Mouse (Mus musculus) adrenal gland (tissue): ENCODE results near the gene Mrpl10.

Experiments
- intact Hi-C: fragments of 180-260 bp; cut with DNase I; formaldehyde crosslinking; loops from one replicate; pipeline ENCODE4 v1.15.1; 2025

The Mrpl10 gene

GRCm38 (mm10) chr11:97025721-97026344 is 15.5 kb upstream of the Mrpl10 start:
- intact Hi-C loops = loop anchor here (1.0 to 10.0 kb wide), 2 partner anchors 44 to 111 kb away; partner anchors contain the start of genes Cdk5rap3 and Sp2

DNA sequence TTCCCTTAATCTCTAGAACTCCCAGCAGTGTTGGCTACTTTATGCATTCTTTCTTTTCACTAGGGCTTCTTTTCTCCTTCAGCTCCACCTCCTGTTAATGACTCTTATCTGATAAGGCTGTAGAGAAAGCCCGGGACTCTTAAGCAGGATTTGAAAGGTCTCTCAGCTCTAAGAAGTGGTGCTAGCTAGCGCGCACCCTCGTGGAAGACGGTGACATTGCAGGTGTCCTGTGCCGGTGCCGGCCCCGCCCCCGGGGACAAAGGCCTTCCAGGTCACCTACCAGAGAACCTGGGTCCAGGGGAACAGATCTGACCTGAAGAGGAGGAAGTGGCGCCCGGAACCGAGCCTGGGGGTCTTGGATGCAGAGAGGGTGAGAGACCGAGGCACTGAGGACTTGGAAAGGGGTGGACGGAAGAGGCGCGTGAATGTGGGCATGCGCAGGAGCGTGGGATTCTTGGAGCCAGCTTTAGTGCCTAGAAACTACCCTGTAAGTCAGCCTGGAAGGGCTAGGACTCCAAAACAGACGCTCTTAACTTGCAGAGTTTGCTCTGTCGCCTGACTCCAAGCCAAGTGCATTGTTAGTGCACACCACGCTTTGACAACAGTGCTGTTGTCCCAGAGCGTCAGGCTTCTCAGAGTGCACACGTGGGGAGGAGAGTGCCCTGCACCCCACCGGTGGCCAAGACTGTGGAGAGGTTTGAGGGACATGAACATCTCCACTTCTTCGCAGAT is 11.5 kb upstream of the Mrpl10 start, which contains the start of gene Scrn2:
TSS of gene Scrn2 (plus strand) at position 253 of the 732 bp plus-strand sequence.
- intact Hi-C loops = loop anchor here (10.0 kb wide), 1 partner anchor 115 kb away; the partner anchor contains the start of gene Cdk5rap3

- intact Hi-C loops = no loop called here
Measured at GRCm38 (mm10) chr11:97030426-97030825, 10.9 kb upstream of the Mrpl10 start.

DNA sequence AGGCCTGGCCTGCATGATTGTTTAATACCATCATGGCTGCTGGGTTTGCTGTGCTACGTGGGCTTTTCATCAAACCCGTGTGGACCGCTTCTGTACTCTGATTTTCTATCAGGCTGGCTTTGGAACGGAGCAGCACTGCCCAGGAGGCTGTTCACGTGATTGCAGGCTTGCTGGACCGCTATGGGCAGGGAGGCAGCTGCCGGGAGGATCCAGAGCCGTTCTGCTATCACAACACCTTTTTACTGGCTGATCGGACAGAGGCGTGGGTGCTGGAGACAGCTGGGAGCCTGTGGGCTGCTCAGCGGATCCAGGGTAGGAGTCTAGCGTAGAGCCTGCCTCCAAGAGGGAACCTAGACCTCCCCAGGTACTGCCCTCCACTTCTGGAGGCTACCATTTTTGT is 9.4 kb upstream of the Mrpl10 start:
- intact Hi-C loops = no loop called here

- intact Hi-C loops = no loop called here
Measured at GRCm38 (mm10) chr11:97032499-97032898, 8.9 kb upstream of the Mrpl10 start.

DNA sequence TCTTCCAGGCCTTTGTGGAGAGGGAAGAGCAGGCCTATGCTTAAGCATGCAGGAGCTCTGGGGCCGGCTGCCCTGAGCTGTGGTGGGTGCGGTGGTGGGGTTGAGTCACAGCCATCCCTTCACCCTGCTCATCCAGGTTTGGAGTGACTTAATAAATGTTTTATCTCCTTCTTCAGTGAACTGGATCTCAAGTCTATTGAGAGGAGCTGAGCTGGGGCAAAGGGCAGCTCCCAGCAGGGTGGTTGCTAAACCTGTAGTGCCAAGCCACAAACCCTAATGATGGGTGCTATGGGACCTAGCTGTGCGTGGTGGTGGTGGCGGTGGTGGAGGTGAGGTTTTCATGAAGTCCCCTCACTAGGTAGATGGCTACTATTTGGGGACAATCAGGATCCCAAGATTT is 7.6 kb upstream of the Mrpl10 start:
- intact Hi-C loops = no loop called here

DNA sequence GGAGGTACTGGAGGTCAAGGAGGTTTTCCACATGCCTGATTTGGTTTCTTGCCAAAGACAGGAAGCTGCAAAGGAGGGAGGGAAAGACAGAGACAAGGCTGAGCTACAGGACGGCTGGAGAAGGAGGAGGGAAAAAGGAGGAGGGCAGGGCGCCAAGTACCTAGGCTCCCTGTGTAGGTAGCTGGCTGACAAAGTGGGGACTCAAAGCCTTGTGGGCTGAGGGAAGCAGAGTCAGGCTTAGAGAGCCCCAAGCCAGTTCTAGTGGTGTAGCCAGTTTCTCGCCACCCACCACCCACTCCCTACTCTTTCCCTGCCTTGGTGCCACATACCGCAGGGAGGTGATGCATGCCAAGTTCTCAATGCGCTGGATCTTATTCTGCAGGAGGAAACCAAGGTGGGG is 5.2 kb upstream of the Mrpl10 start:
- intact Hi-C loops = no loop called here

GRCm38 (mm10) chr11:97038881-97039280 is 2.5 kb upstream of the Mrpl10 start:
- intact Hi-C loops = no loop called here

- intact Hi-C loops = no loop called here
Measured at GRCm38 (mm10) chr11:97040301-97041021, 899 bp upstream of the Mrpl10 start.

GRCm38 (mm10) chr11:97044902-97045301 is 3.5 kb downstream of the Mrpl10 start:
- intact Hi-C loops = no loop called here

GRCm38 (mm10) chr11:97045861-97046260 is 4.5 kb downstream of the Mrpl10 start:
- intact Hi-C loops = no loop called here

DNA sequence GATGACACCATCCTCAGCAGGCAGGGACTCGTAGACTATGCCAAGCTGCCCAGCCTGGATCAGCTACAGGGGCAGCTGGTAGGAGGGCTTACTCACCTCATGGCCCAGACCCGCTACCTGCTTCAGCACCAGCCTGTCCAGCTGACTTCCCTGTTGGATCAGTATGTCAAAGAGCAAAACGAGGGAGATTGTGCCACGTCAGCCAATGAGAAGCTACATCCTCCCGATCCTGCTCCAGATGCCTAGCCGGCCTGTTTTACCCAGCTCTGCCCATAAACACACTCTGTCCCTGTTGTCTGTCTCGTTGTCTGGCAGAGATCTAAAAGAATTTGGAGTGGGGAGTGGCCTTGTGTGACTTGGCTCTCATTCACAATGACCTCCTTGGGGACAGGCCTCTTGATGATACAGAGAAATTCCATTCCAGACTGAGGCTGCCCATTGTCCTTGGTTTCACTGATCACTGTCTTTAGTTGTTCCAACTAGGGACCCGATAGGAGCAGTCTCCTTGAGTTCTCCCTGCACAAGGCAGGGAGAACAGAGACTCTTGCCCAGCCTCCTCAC is 6.8 kb downstream of the Mrpl10 start:
- intact Hi-C loops = no loop called here

- intact Hi-C loops = no loop called here
Measured at GRCm38 (mm10) chr11:97049492-97050085, 8.2 kb downstream of the Mrpl10 start.

DNA sequence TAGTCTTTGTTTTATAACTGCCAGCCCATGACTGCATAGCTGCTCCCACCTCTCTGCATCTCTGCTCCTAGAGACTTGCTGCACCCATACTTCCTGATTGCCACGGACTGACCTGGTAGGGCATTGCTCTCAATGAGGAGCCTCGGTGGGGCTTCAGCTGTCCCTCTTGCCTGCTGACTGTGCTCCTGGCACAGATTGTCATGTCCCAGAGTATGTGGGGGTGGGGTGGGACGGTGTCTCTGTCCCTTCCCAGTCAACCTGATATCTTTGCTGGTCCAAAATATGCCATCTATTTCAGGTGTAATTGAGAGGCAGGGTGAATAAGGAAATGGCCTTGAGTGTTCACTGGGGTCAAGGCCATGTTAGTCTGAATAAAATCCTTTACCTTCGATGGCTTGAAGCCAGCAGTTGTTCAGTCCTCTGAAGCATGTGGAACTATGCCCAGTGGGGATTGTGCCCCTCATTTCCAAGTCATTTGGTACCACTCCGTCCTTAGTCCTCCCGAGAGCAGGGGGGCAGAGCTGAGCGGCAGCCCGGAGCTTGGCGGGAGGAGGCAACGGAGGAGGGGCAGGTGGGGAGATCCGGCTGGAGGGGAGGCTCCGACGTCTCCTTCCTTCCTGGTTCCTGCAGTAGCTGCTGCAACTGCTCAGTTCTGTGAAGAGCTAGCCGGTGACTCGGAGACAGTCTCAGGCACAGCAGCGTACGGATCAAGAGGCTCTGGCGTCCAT is 9.0 kb downstream of the Mrpl10 start, which contains the start of gene Osbpl7:
TSS of gene Osbpl7 (plus strand) at position 413 of the 728 bp plus-strand sequence.
- intact Hi-C loops = no loop called here

DNA sequence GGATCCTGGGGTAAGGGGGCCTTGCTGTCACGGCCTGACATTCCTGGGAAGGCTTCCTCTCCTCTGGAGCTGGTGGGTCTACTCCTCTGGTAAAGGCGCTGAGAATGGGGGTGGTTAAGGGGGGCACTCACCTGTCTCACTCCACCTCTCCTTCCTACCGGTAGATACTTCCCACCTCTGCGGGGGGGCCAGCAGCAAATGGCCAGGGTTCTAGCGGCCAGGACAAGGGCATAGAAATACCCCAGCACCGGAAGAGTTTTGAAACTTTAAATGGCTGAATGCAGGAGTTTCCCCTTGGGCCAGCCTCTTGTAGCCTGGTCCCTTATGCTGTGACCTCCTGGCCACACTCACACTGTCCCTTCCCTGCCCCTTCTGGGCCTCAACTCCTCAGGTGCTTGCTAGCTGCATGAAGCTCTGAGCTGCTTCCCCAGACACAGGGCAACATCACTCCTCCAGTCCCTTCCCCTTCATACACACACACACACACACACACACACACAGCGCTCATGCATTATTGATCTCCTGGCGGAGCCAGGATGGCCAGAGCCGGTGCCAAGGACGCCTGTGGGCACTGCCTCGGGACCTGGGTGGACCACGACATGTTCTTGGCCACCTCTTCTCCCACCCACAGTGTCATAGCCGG is 9.7 kb downstream of the Mrpl10 start:
- intact Hi-C loops = no loop called here

DNA sequence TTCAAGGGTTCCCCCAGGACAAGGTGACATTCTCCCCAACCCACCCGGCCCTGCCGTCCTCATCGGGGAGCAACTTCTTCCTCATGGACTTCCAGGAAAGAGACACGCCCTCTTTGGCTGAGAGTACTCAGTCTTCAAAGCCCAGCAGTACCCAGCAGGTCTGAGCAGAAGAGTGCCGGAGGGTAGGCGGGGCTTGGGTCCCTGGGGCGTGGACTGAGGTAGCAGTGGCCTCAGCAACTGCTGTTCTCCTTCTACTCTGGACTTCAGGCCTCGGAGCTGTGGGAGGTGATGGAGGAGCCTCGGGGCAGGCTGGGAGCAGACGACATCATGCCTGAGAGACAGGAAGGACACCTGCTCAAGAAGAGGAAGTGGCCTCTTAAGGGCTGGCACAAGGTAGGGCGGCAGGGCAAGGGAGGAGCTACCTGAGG is 10.9 kb downstream of the Mrpl10 start:
- intact Hi-C loops = no loop called here

GRCm38 (mm10) chr11:97063274-97063920 is 22.0 kb downstream of the Mrpl10 start:
- intact Hi-C loops = no loop called here

DNA sequence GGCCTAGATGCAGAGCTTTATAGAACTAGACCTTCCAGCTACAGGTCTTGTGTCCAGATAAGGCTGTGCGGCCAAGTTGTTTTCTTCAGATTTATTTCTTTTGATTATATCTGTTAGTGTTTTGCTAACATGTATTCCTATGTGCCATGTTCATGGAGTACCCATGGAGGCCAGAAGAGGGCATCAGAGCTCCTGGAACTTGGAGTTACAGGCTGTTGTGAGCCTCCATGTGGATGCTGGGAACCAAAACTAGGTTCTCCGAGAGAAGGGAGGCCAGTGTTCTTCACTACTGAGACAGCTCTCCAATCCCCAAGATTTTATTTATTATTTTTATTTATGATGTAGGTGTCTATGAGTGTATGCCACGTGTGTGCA is 22.5 kb downstream of the Mrpl10 start:
- intact Hi-C loops = no loop called here

GRCm38 (mm10) chr11:97065538-97066295 is 24.4 kb downstream of the Mrpl10 start:
- intact Hi-C loops = no loop called here
